Mouse (Mus musculus): ENCODE data around the gene Olfr523.

DNA sequence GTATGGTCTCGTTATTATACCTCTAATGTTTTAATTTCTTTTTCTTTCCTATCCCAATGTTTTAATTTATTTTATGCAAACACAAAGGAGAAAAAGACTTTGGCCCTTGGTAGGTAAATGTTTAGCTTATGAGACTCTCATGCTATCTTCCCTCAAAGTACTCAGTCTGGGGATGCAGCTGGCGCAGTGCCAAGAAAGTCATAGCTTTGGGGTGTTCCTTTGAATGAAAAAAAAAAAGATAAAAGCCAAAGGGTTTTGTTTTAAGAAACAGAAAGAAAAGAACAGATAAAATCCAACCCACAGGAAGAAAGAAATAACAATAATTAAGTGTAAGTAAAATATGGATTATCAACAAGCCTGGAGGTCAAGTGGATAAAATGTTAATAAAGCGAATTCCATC lies 35.7 kb downstream of the Olfr523 start:
- no peak for TF ChIP-seq EP300 (optimal IDR thresholded peaks at IDR 0.05)
- TF ChIP-seq CTCF (IDR thresholded peaks at IDR 0.05; ENCODE audit: low read depth) = no peak
